Mouse (Mus musculus): ENCODE measurements around the gene Tbx1. TPM values are rescaled to one million over a fixed set of nuclear protein-coding genes. Genes with fewer than 3 reads are reported as not detected.

The Tbx1 gene
- polyA plus RNA-seq, 1 experiment from 2014 or later, result 0.93 TPM

GRCm38 (mm10) chr16:18554721-18555120, 35.8 kb downstream of the Tbx1 start:
- H3K9me3 ChIP-seq (ENCODE audit: control insufficient read depth), result no peaks in the 10 kb centered on the region
- no peak overlapping the region for H3K4me3 ChIP-seq (ENCODE audit: low read depth, low read length)
- H3K9ac ChIP-seq (ENCODE audit: low read depth, low read length), result no peak overlapping the region
- ATAC-seq, result no peak
- no peak overlapping the region for H3K27ac ChIP-seq (ENCODE audit: low read depth, low read length)
- no peak overlapping the region for H3K4me2 ChIP-seq (replicated peaks; ENCODE audit: low read depth)
- TF ChIP-seq CTCF (IDR thresholded peaks at IDR 0.05; ENCODE audit: low read depth), result no peak
- 66% methylated on average over 2 of the region's 2 CpGs for WGBS
- no peaks in the 10 kb centered on the region for H3K36me3 ChIP-seq (ENCODE audit: control insufficient read depth, insufficient read depth)
- H3K27me3 ChIP-seq (replicated peaks; ENCODE audit: control insufficient read depth, insufficient read depth, low read length), result no peaks in the 10 kb centered on the region
- no peaks in the 10 kb centered on the region for H3K4me1 ChIP-seq (replicated peaks; ENCODE audit: control insufficient read depth, insufficient read depth, low read length)

- no peak overlapping the region for H3K27ac ChIP-seq (ENCODE audit: low read depth, low read length)
- no peak for TF ChIP-seq CTCF (IDR thresholded peaks at IDR 0.05; ENCODE audit: low read depth)
- no peak overlapping the region for H3K9ac ChIP-seq (ENCODE audit: low read depth, low read length)
- H3K4me1 ChIP-seq (replicated peaks; ENCODE audit: control insufficient read depth, insufficient read depth, low read length), result no peaks in the 10 kb centered on the region
- WGBS, result 60% methylated on average over 11 of the region's 11 CpGs
- H3K4me2 ChIP-seq (replicated peaks; ENCODE audit: low read depth), result no peak overlapping the region
- H3K27me3 ChIP-seq (replicated peaks; ENCODE audit: control insufficient read depth, insufficient read depth, low read length), result no peaks in the 10 kb centered on the region
- H3K9me3 ChIP-seq (ENCODE audit: control insufficient read depth), result no peaks in the 10 kb centered on the region
- no peaks in the 10 kb centered on the region for H3K36me3 ChIP-seq (ENCODE audit: control insufficient read depth, insufficient read depth)
- no peak for ATAC-seq
- no peak overlapping the region for H3K4me3 ChIP-seq (ENCODE audit: low read depth, low read length)
Observed at GRCm38 (mm10) chr16:18552106-18552710, 38.3 kb downstream of the Tbx1 start.

GRCm38 (mm10) chr16:18551604-18552003, 38.9 kb downstream of the Tbx1 start:
- no peaks in the 10 kb centered on the region for H3K36me3 ChIP-seq (ENCODE audit: control insufficient read depth, insufficient read depth)
- H3K9me3 ChIP-seq (ENCODE audit: control insufficient read depth), result no peaks in the 10 kb centered on the region
- no peak overlapping the region for H3K27ac ChIP-seq (ENCODE audit: low read depth, low read length)
- H3K4me2 ChIP-seq (replicated peaks; ENCODE audit: low read depth), result no peak overlapping the region
- WGBS, result 37% methylated on average over 9 of the region's 9 CpGs
- H3K4me1 ChIP-seq (replicated peaks; ENCODE audit: control insufficient read depth, insufficient read depth, low read length), result no peaks in the 10 kb centered on the region
- TF ChIP-seq CTCF (IDR thresholded peaks at IDR 0.05; ENCODE audit: low read depth), result no peak
- H3K9ac ChIP-seq (ENCODE audit: low read depth, low read length), result no peak overlapping the region
- ATAC-seq, result no peak
- no peaks in the 10 kb centered on the region for H3K27me3 ChIP-seq (replicated peaks; ENCODE audit: control insufficient read depth, insufficient read depth, low read length)
- no peak overlapping the region for H3K4me3 ChIP-seq (ENCODE audit: low read depth, low read length)

- no peaks in the 10 kb centered on the region for H3K9me3 ChIP-seq (ENCODE audit: control insufficient read depth)
- H3K36me3 ChIP-seq (ENCODE audit: control insufficient read depth, insufficient read depth), result no peaks in the 10 kb centered on the region
- no peak overlapping the region for H3K27ac ChIP-seq (ENCODE audit: low read depth, low read length)
- H3K9ac ChIP-seq (ENCODE audit: low read depth, low read length), result no peak overlapping the region
- 68% methylated on average over 5 of the region's 5 CpGs for WGBS
- no peaks in the 10 kb centered on the region for H3K4me1 ChIP-seq (replicated peaks; ENCODE audit: control insufficient read depth, insufficient read depth, low read length)
- H3K4me3 ChIP-seq (ENCODE audit: low read depth, low read length), result no peak overlapping the region
- TF ChIP-seq CTCF (IDR thresholded peaks at IDR 0.05; ENCODE audit: low read depth), result no peak
- no peak overlapping the region for H3K4me2 ChIP-seq (replicated peaks; ENCODE audit: low read depth)
- no peak for ATAC-seq
- H3K27me3 ChIP-seq (replicated peaks; ENCODE audit: control insufficient read depth, insufficient read depth, low read length), result no peaks in the 10 kb centered on the region
Observed at GRCm38 (mm10) chr16:18547891-18548290, 42.6 kb downstream of the Tbx1 start.

DNA sequence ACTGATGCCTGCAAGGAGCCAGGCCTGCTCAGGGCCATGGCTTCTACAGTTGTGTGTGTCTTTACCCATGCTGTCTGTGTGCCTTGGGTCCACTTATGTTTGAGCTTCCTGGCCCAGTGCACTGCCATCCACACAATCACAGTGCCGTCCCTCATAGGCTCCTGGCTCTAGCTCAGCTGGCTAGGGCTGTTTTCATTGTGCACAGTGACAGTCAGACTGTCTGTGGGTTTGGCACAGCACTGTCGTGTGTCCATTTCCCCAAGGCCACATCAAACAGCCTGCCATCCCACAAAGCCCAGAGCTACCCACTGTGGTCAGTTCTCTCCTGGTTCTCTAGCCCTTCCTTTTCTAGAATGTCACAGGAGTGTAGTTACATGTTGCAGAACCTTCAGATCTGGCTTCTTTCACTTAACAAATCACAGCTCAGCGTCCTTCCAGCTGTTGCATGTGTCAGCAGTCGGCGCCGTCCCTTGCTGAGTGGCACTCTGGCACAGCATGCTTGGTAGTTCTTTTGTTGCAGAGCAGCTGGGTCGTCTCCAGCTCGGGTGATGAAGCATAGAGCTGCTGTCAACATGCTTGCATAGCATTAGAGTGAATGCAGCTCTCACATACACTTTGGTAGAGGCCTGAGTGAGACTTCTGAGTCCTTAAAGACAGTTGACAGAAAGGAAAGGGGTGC, 47.2 kb downstream of the Tbx1 start:
- Histone ChIP-seq H3K27me3 (replicated peaks; ENCODE audit: control insufficient read depth, insufficient read depth, low read length) (no peaks in the 10 kb centered on the region), H3K9me3 (ENCODE audit: control insufficient read depth) (no peaks in the 10 kb centered on the region), H3K4me1 (replicated peaks; ENCODE audit: control insufficient read depth, insufficient read depth, low read length) (no peaks in the 10 kb centered on the region), H3K9ac (ENCODE audit: low read depth, low read length) (no peak overlapping the region), H3K36me3 (ENCODE audit: control insufficient read depth, insufficient read depth) (no peaks in the 10 kb centered on the region), H3K27ac (ENCODE audit: low read depth, low read length) (no peak overlapping the region), H3K4me3 (ENCODE audit: low read depth, low read length) (no peak overlapping the region), H3K4me2 (replicated peaks; ENCODE audit: low read depth) (no peak overlapping the region)
- ATAC-seq, result no peak
- no peak for TF ChIP-seq CTCF (IDR thresholded peaks at IDR 0.05; ENCODE audit: low read depth)
- WGBS, result 70% methylated on average over 8 of the region's 8 CpGs

DNA sequence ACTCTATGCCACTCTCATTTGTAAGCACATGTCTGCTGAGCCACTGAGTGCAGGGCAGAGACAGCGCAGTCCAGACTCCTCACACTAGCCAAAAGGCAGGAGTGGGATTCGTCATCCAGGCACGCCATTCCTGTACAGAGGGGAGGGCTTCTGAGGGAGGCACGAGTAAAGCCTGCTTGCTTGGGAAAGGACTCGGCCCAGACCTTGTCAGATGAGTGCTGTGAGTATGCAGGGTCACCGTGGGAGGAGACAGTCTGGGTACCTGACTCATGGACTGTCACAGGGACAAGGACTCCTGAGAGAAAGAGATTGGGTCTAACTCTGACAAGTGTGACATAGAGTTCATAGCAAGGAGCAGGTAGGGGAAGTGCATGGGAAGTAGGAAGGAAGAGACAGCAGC, 51.2 kb downstream of the Tbx1 start:
- H3K27me3 ChIP-seq (replicated peaks; ENCODE audit: control insufficient read depth, insufficient read depth, low read length), result no peaks in the 10 kb centered on the region
- H3K4me3 ChIP-seq (ENCODE audit: low read depth, low read length), result no peak overlapping the region
- no peak overlapping the region for H3K4me2 ChIP-seq (replicated peaks; ENCODE audit: low read depth)
- H3K36me3 ChIP-seq (ENCODE audit: control insufficient read depth, insufficient read depth), result no peaks in the 10 kb centered on the region
- ATAC-seq, result no peak
- no peak for TF ChIP-seq CTCF (IDR thresholded peaks at IDR 0.05; ENCODE audit: low read depth)
- H3K27ac ChIP-seq (ENCODE audit: low read depth, low read length), result no peak overlapping the region
- H3K4me1 ChIP-seq (replicated peaks; ENCODE audit: control insufficient read depth, insufficient read depth, low read length), result no peaks in the 10 kb centered on the region
- H3K9me3 ChIP-seq (ENCODE audit: control insufficient read depth), result no peaks in the 10 kb centered on the region
- H3K9ac ChIP-seq (ENCODE audit: low read depth, low read length), result no peak overlapping the region
- 70% methylated on average over 6 of the region's 6 CpGs for WGBS

Measured in intestine, postnatal 0 days (tissue).